Mouse (Mus musculus) left cerebral cortex, postnatal 14 days (tissue): ENCODE measurements at regions not wholly inside any gene's neighbourhood (a gene's known extent, or its start where the extent isn't known, plus 50 kb on each side); places are given as distances from the start of the nearest gene placed in this dataset.

Source experiments
- DNase-seq, 2 experiments: peaks; one replicate each; pipeline ENCODE4 v3.0.0; 2021 to 2022; ENCODE audit warnings: low spot score in 2 of 2, mixed read lengths in 1 of 2
- intact Hi-C: fragments of 180-260 bp; cut with DNase I; formaldehyde crosslinking; loops from one replicate; pipeline ENCODE4 v1.15.1; 2025

GRCm38 (mm10) chr5:126787706-126788610 is 453.6 kb upstream of the Tmem132c start:
- DNase-seq = peak in 1 of 2 experiments; percentile 10
- intact Hi-C loops = no loop called here

- peak; percentile 26 to 50 for DNase-seq
- intact Hi-C loops = loop anchor here (10.0 kb wide), 1 partner anchor 1275 kb away; no protein-coding TSS in a partner anchor
Measured at GRCm38 (mm10) chr5:126799698-126800279, 441.8 kb upstream of the Tmem132c start.

- DNase-seq = no peak
- intact Hi-C loops = loop anchor here (10.0 kb wide), 1 partner anchor 1282 kb away; no protein-coding TSS in a partner anchor
Measured at GRCm38 (mm10) chr5:126806656-126807055, 435.0 kb upstream of the Tmem132c start.

GRCm38 (mm10) chr5:126816069-126816468 is 425.5 kb upstream of the Tmem132c start:
- no peak for DNase-seq
- intact Hi-C loops = no loop called here

GRCm38 (mm10) chr5:126835440-126835839 is 406.2 kb upstream of the Tmem132c start:
- intact Hi-C loops = no loop called here
- DNase-seq = peak; percentile 29 to 47

- intact Hi-C loops = no loop called here
- DNase-seq = no peak
Measured at GRCm38 (mm10) chr5:126842606-126843005, 399.0 kb upstream of the Tmem132c start.

GRCm38 (mm10) chr5:126862078-126862477 is 379.5 kb upstream of the Tmem132c start:
- intact Hi-C loops = no loop called here
- DNase-seq = no peak

GRCm38 (mm10) chr5:126875842-126876241 is 365.8 kb upstream of the Tmem132c start:
- no peak for DNase-seq
- intact Hi-C loops = no loop called here

- intact Hi-C loops = no loop called here
- no peak for DNase-seq
Measured at GRCm38 (mm10) chr5:126890710-126891109, 350.9 kb upstream of the Tmem132c start.

- no peak for DNase-seq
- intact Hi-C loops = no loop called here
Measured at GRCm38 (mm10) chr5:126893063-126893462, 348.5 kb upstream of the Tmem132c start.

GRCm38 (mm10) chr5:126910084-126910483 is 331.5 kb upstream of the Tmem132c start:
- DNase-seq = no peak
- intact Hi-C loops = no loop called here

- no peak for DNase-seq
- intact Hi-C loops = no loop called here
Measured at GRCm38 (mm10) chr5:126917300-126917699, 324.3 kb upstream of the Tmem132c start.

- intact Hi-C loops = no loop called here
- no peak for DNase-seq
Measured at GRCm38 (mm10) chr5:126933466-126933865, 308.1 kb upstream of the Tmem132c start.

GRCm38 (mm10) chr5:126944861-126945260 is 296.7 kb upstream of the Tmem132c start:
- no peak for DNase-seq
- intact Hi-C loops = no loop called here

GRCm38 (mm10) chr5:126954189-126954588 is 287.4 kb upstream of the Tmem132c start:
- DNase-seq = no peak
- intact Hi-C loops = no loop called here

GRCm38 (mm10) chr5:126954634-126955033 is 287.0 kb upstream of the Tmem132c start:
- intact Hi-C loops = no loop called here
- no peak for DNase-seq

- intact Hi-C loops = no loop called here
- no peak for DNase-seq
Measured at GRCm38 (mm10) chr5:126964577-126964976, 277.0 kb upstream of the Tmem132c start.

GRCm38 (mm10) chr5:126967076-126967475 is 274.5 kb upstream of the Tmem132c start:
- intact Hi-C loops = no loop called here
- no peak for DNase-seq

GRCm38 (mm10) chr5:126969373-126969772 is 272.2 kb upstream of the Tmem132c start:
- intact Hi-C loops = no loop called here
- no peak for DNase-seq

GRCm38 (mm10) chr5:126971284-126971683 is 270.3 kb upstream of the Tmem132c start:
- intact Hi-C loops = no loop called here
- no peak for DNase-seq

- intact Hi-C loops = no loop called here
- no peak for DNase-seq
Measured at GRCm38 (mm10) chr5:126971981-126972380, 269.6 kb upstream of the Tmem132c start.
